Mouse (Mus musculus) fat pad, adult 2 months (tissue): Measurements from ENCODE around the gene Olfr1436.
"Not testable (repeated sequence)": the region's sequence is repeated elsewhere in the genome, so short reads cannot be mapped to it uniquely, and the experiment has no call there.

ENCODE experiments used
- DNase-seq: peaks from one replicate; pipeline ENCODE4 v3.0.0-alpha.2; 2011; ENCODE audit warnings: low read depth, low spot score; ENCODE audit errors: extremely low read depth

The Olfr1436 gene

DNA sequence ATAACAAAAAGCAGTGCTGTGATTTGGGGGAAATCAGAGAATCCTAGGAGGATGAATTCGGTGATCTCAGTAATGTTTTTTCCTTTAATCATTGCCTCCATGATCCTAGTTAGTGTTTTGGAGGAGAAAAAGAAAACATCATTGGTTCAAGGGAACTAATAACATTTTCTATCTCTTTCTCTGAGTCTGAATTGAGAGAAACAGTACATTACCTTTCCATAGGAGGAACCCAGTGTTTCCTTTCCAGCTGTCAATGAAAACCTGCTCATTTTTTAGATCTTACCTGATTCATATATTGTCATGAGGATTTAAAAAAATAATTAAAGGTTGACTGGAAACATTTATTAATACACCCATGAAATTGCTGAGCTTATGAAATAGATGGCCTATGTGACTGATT lies at the start of gene Olfr1436:
Gene Olfr1436 (minus strand): TSS at position 101 of the 400 bp plus-strand sequence.
- DNase-seq: not testable (repeated sequence)

DNA sequence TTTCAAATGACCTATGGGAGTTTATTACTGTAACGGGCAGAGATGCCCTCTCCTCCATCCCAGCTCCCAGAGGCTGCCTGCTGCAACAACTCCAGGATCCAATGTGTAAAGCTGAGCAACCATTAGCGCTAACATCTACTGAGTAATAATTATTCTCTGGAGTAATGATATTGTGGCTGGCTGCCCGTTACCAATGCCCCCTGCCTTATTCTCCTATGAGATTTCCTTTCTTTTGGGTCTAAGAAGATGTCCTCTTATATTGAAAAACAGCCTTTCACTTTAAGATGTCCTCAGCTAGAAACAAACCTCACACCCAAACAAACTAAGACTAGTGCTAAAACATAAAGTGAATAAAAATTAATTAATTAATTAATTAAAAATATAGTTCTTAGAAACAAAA lies 36.9 kb upstream of the Olfr1436 start, which contains the start of gene Olfr1438-ps1:
Gene Olfr1438-ps1 (minus strand): TSS at position 101 of the 400 bp plus-strand sequence.
- DNase-seq: no peak

DNA sequence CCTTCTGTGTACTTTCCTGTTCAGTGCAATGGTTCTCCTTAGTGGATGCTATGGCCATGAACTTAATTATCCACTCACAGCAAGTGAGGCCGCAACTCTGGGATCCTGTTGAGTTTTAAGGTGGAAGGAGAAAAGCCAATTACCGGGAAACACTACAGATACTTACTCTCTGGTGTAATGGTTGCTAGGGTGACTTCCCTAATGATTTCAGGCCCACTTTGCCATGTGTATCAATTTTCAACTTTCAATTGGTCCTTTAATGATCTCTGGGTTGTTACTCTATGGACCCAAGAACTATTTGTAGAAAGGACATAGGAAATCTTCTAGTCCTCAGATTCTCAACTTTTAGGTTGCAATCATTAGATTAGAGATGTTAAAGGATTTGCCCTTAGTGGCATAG lies 26.1 kb upstream of the Olfr1436 start, which contains the start of gene Olfr1437:
Gene Olfr1437 (minus strand): TSS at position 101 of the 400 bp plus-strand sequence.
- no peak for DNase-seq

DNA sequence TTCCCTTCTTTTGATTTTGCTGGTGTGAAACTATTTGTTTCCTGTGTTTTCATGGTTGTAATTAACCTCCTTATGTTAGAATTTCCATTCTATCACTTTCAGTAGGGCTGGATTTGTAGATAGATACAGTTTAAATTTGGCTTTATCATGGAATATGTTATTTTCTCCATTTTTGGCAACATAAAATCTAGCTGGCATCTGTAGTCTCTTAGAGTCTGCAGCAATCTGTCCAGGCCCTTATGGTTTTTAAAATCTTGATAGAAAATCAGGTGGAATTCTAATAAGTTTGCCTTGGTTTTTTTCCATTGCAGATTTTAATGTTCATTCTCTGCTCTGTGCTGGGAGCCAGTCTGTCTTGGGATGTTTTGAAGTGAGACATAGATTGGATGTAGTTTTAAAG lies 6.0 kb downstream of the Olfr1436 start:
- DNase-seq: no peak

DNA sequence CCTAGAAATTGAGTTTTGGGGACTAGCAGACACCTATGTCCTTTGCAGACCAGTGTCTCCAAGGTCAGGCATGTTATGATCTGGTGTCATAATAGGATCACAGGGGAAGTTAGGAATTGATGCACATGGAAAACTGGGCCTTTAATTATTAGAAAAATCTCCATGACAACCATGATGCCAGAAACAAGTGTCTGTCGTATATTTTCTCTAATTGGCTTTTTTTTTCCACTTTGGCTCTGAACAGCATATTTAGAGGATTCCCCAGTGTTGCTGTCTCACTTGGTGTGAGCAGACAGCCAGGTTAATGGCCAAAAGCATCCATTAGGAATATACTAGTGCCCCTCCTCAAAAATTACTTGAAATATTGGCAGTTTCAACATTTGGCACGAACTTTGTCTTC lies 19.4 kb downstream of the Olfr1436 start, which contains the start of gene Olfr1434:
Gene Olfr1434 (plus strand): TSS at position 301 of the 400 bp plus-strand sequence.
- no peak for DNase-seq

DNA sequence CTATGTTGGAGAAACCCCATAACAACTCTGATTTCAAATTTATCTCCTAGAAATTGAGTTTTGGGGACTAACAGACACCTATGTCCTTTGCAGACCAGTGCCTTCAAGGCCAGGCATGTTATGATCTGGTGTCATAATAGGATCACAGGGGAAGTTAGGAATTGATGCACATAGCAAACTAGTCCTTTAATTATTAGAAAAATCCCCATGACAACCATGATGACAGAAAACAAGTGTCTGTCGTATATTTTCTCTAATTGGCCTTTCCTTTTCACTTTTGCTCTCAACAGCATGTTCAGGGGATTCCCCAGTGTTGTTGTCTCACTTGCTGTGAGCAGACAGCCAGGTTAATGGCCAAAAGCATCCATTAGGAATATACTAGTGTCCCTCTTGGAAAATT lies 38.2 kb downstream of the Olfr1436 start, which contains the start of gene Olfr235:
Gene Olfr235 (plus strand): TSS at position 301 of the 400 bp plus-strand sequence.
- DNase-seq: no peak
